Mouse (Mus musculus): Measurements from ENCODE around the gene Plekhg6.

GRCm38 (mm10) chr6:125334356-125334755 lies 46.2 kb downstream of the Plekhg6 start:
- TF ChIP-seq EP300 (IDR thresholded peaks at IDR 0.05; ENCODE audit: low read depth) = no peak
- no peak for TF ChIP-seq CTCF (IDR thresholded peaks at IDR 0.05; ENCODE audit: low read depth)
